Mouse (Mus musculus) small intestine, adult 2 months (tissue): ENCODE measurements at regions not wholly inside any gene's neighbourhood (a gene's known extent, or its start where the extent isn't known, plus 50 kb on each side); places are given as distances from the start of the nearest gene placed in this dataset.

ENCODE experiments used
- CTCF ChIP-seq: fragments of 200-500 bp; IDR thresholded peaks from 2 replicates; pipeline ENCODE4 v1.5.1; 2012; ENCODE audit warnings: low read depth, mild to moderate bottlenecking, control low read depth, inconsistent platforms, low read length, moderate library complexity, mixed read lengths; ENCODE audit not compliant: insufficient replicate concordance, insufficient read length; ENCODE audit errors: extremely low read depth
- POLR2A ChIP-seq: fragments of 200-500 bp; IDR thresholded peaks from 2 replicates; pipeline ENCODE4 v1.6.1; 2012; ENCODE audit warnings: low read depth, mild to moderate bottlenecking, control low read depth, inconsistent platforms, low read length, moderate library complexity

DNA sequence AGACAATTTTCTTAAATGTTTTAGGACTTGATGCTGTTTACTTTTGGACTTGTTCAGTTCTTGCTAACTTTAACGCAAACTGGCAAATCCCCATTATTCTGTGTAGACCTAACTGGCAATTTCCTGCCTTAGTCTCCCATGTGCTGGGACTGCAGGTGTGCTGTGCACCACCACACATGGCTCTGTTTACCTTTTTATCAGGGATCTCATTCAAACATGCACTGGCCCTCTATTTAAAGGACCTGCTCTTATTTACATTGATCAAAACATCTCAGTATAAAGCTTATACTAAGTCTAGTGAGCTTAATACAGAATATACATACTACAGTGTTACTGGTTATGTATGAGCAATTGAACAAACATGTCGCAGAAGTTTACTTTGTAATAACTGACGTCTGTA, 238.4 kb downstream of the Ppargc1a start:
- TF ChIP-seq POLR2A, result no peak
- no peak for TF ChIP-seq CTCF
